Mouse (Mus musculus) embryonic fibroblast, embryonic 13.5 days (primary cell): Measurements from ENCODE around the gene Tmem184b. TPM values are rescaled to one million over a fixed set of nuclear protein-coding genes. Genes with fewer than 3 reads are reported as not detected.

Source experiments
- H3K27ac ChIP-seq: 2 replicates; pipeline ENCODE4 v1.5.1; 2012; ENCODE audit warnings: low read length, control low read depth, inconsistent platforms; ENCODE audit not compliant: insufficient read depth
- H3K4me1 ChIP-seq: 2 replicates; pipeline ENCODE4 v1.6.1; 2011; ENCODE audit warnings: low read length; ENCODE audit not compliant: control insufficient read depth, insufficient read depth
- H3K4me3 ChIP-seq: 2 replicates; pipeline ENCODE4 v1.5.1; 2011; ENCODE audit warnings: mild to moderate bottlenecking, control low read depth, low read length; ENCODE audit not compliant: insufficient read depth
- CTCF ChIP-seq: IDR thresholded peaks from 2 replicates; pipeline ENCODE4 v1.5.1; 2011; ENCODE audit warnings: mild to moderate bottlenecking, control low read depth, low read length, moderate library complexity, borderline replicate concordance; ENCODE audit not compliant: insufficient read depth
- POLR2A ChIP-seq: IDR thresholded peaks from 2 replicates; pipeline ENCODE4 v1.6.1; 2011; ENCODE audit warnings: low read depth, mild to moderate bottlenecking, control low read depth, low read length, moderate library complexity
- polyA plus RNA-seq: library from polyadenylated mRNA; stranded (reverse); fragments of >200 nt; gene quantifications from 2 replicates; pipeline ENCODE4 v1.2.4, GENCODE M21; 2011; ENCODE audit warnings: low read depth; ENCODE audit not compliant: missing spikeins, insufficient read length

Tmem184b gene
- polyA plus RNA-seq, 1 experiment, result 82.2 TPM

DNA sequence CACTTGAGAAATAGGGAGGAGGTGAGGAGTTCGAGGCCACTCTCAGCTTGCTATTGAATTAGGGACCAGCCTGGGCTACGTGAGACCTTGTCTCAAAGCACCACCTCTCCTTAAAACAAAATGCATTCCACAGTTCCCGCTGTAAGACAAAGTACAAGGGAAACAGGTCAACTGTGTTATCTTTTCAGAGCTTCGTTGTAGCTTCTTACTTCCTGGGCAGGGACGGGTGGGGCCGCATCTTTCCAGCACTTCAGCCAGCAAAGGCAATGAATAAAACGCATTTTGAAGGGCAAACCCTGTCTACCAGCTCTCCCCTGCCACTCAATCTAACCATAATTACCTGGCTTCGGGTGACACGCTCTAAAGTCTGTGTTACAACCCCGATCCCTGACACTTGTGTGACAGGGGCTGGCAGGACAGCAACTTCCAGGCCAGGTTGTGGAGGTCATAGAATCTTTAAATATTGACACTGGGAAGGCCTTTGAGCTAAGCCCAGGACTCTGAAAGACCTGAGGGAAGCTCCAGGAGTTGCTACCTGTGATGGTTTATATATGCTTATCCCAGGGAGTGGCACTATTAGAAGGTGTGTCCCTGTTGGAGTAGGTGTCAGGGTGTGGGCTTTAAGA, 13.2 kb upstream of the Tmem184b start:
- TF ChIP-seq CTCF, result no peak
- TF ChIP-seq POLR2A, result no peak
- H3K4me1 ChIP-seq, result 0 out of 2 replicates have a peak, but pooled peaks cover 3% of the 10 kb centered on the region
- no peak overlapping the region for H3K27ac ChIP-seq
- no peak overlapping the region for H3K4me3 ChIP-seq

DNA sequence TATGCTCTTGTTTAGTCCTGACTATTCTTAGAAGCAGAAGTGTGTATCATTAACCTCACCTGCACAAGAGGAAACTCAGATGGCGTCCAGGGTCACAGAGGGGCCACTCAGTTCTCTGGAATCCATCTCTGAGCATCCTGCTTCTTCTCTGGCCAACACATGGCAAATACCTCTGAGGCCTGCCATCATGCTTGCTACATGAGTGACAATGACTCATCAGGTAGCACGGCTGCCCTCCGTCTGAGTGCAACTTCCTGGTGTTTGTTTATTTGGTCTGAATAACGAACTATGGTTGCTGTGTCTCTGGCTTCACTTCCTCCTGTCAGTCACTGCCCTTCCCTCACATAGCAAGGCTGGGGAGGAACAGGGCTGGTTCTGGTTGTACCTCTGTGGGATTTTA, 11.1 kb upstream of the Tmem184b start:
- TF ChIP-seq CTCF, result no peak
- TF ChIP-seq POLR2A, result no peak
- H3K27ac ChIP-seq, result no peak overlapping the region

DNA sequence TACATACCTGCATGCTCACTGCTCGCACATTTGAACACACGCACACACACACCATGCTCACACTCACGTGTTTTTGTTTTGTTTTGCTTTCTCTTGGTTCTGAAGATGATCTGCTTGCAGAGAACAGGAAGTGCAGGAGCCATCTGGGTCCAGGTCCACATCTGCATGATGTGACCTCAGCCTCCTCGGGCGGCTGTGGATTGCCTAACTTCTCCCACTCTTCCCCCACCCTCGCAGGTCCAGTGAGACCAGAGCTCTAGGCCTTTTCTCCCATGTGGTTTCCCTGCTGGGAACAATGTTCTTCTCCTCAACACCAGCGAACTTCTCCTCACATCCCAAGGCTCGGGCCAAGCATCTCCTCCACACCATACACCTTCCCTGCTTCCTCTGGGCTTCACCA, 10.4 kb upstream of the Tmem184b start:
- H3K4me3 ChIP-seq, result no peak overlapping the region
- H3K27ac ChIP-seq, result no peak overlapping the region
- H3K4me1 ChIP-seq, result peaks cover 9% of the 10 kb centered on the region; the same call in 1 of the 2 replicates
- TF ChIP-seq POLR2A (no peak), CTCF (no peak)

More for the DNA sequence above, 11.1 kb upstream of the Tmem184b start:
- 0 out of 2 replicates have a peak, but pooled peaks cover 3% of the 10 kb centered on the region for H3K4me1 ChIP-seq
- no peak overlapping the region for H3K4me3 ChIP-seq

DNA sequence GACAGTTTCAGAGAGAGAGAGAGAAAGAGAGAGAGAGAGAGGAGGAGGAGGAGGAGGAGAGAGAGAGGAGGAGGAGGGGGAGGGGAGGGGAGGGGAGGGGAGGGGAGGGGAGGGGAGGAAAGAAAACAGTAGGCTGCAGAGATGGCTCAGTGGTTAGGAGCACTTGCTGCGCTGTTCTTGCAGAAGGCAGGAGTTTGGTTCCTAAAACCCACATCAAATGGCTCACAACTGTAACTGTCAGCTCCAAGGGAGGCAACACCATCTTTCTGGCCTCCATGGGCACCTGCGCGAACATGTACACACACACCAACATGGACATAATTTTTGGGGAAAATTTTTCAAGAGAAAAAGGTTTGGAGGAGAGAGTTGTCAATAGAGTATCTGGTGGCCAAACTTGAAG, 9.8 kb upstream of the Tmem184b start:
- Histone ChIP-seq H3K4me3 (no peak overlapping the region), H3K27ac (no peak overlapping the region), H3K4me1 (peaks cover 14% of the 10 kb centered on the region; the same call in 1 of the 2 replicates)
- TF ChIP-seq POLR2A, result no peak
- no peak for TF ChIP-seq CTCF

DNA sequence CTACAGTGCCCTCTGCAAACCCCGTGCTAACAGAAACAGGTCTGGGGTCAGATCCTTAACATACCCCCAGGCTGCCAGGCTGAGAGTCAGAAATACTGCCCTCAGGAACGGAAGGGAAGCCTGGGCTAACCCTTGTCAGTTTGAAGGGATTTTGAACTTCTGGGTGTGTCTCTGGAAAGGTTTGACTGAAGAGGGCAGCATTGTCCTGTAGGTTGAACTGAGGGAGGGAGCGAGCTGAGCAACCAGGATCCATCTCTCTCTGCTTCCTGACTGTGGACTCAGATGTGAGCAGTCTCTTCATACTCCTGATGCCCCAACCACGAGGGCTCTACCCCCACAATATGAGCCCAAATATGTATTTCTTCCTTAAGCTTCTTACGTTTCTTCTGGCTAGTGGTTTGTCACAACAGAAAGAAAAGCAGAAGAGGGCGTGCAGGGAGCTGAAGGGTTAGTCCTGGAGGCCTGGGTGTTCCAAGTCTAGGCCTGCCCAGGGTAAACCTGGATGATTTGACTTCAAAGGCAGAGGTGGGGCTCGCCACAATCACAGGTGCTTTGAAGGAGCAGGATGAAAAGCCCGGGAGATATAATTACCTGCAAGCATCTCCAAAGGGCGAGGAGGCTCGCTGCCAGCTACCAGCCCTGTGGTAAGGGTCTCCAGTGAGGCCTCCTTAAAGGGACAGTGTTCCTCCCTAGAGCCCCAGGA, 8.1 kb upstream of the Tmem184b start:
- H3K4me3 ChIP-seq, result no peak overlapping the region
- peaks cover 14% of the 10 kb centered on the region; the same call in 1 of the 2 replicates for H3K4me1 ChIP-seq
- H3K27ac ChIP-seq, result no peak overlapping the region
- TF ChIP-seq CTCF (no peak), POLR2A (no peak)

DNA sequence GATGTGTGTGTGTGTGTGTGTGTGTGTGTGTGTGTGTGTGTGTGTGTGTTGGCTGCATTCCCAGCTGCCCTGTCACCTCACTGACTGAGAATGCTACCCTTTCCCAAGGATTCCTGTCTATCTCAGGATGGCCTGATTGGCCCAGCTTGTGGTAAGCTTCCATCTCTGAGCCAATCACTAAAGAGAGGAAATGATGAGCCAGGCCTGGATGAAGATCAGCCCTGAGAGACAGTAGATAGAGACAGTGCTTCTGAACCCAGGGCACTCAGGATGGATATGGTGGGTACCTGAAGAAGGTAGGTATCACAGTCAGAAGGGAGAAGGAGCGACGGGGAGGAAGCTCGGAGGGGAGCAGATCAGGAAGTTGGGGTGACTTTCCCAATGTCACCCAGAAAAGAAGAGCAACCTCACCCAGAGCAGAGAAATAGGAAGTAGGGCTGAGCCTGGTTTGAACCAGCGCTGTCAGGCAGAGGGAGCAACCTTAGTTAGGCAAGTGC, 5.8 kb upstream of the Tmem184b start:
- TF ChIP-seq CTCF, result no peak
- TF ChIP-seq POLR2A, result peak; percentile 42; the same call in 1 of the 2 replicates
- no peak overlapping the region for H3K27ac ChIP-seq
- no peak overlapping the region for H3K4me3 ChIP-seq
- peaks cover 11% of the 10 kb centered on the region; the same call in 1 of the 2 replicates for H3K4me1 ChIP-seq

DNA sequence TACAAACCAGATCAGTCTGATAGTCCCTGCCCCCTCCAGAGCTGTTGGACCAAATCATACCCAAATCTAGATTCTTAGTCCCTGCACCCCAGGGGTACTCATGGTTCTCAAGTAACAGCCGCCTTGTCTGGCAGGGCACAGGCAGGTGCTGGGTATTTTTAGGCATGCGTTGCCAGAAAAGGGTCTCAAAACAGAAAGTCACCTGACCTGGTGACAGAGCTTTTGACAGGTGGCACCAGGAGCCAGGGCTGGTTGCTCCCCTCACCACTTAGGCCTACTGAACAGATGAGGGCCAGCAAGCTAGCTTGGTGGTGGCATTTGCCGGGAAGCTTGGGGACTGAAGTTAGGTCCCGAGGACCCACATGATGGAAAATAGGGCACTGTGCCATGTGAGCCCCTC, 3.2 kb upstream of the Tmem184b start:
- H3K27ac ChIP-seq, result no peak overlapping the region
- no peak overlapping the region for H3K4me3 ChIP-seq
- peaks cover 16% of the 10 kb centered on the region for H3K4me1 ChIP-seq
- no peak for TF ChIP-seq POLR2A
- TF ChIP-seq CTCF, result no peak

DNA sequence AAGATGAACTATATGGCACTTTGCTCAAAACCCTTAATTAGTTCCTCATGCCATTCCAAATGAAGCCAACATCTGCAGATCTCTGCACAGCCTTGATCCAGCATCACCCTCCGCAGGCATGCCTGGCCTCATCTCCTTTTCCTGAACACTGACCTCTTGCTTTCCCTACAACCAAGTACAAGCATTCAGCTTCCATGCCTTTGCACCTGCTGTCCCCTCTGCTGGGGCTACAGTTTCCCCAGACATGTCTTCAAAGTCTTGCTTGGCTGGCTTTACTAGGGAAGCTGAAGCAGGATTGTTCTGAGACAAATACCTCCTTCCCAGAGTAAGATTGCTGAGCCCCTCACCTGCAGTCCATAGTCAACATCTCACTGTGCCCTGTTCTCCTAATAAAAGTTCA, 908 bp upstream of the Tmem184b start:
- TF ChIP-seq POLR2A, result no peak
- no peak for TF ChIP-seq CTCF
- H3K4me1 ChIP-seq, result peaks cover 30% of the 10 kb centered on the region
- H3K4me3 ChIP-seq, result no peak overlapping the region
- H3K27ac ChIP-seq, result no peak overlapping the region

DNA sequence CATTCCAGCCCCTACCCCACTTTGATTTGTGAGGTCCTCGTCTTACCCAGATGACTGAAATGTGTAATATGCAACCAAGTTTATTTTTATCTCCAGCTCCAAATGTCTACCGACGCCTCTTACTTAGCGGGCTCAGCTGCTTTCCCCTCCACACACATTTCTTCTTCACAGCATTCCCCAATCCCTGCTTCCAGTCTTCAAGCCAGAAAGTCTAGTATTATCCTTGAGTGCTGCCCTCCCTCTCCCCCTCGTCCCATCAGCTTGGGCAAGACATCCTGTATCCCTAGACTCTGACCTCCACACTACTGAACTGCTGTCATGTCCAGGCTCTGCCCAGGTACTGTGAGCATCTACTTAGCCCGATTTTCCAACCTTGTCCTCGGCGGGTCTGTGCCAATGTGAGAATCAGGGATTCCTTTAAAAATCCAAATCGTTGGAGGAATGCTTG, 418 bp upstream of the Tmem184b start:
- peak overlapping the region; percentile 32 for H3K27ac ChIP-seq

DNA sequence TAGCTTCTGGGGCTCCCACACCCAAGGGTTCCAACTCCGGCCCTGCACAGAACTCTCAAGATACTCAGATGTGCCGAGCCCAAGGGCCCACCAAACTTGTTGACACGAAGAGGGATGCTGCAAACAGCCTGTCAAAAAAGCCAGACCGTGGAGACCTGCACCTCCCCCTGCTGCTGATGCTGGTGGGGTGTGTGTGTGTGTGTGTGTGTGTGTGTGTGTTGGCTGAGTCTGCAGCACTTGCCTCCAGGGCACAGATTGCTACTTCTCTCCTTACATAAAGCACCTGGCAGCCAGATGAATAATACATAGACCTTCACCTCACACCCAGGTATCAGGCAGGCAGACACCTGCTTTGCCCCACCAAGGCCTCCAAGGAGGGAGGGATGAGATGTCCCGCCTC, 1.2 kb downstream of the Tmem184b start:
- TF ChIP-seq POLR2A (no peak), CTCF (no peak)
- Histone ChIP-seq H3K4me3 (peak overlapping the region; percentile 95), H3K27ac (0 out of 2 replicates have a peak overlapping the region, but pooled peaks have one; percentile 16), H3K4me1 (peaks cover 22% of the 10 kb centered on the region)

More for the DNA sequence above, 418 bp upstream of the Tmem184b start:
- TF ChIP-seq CTCF (no peak), POLR2A (no peak)
- peaks cover 27% of the 10 kb centered on the region for H3K4me1 ChIP-seq
- H3K4me3 ChIP-seq, result peak overlapping the region; percentile 93
